Mouse (Mus musculus): ENCODE measurements around the gene Inpp4a. TPM values are rescaled to one million over a fixed set of nuclear protein-coding genes. Genes with fewer than 3 reads are reported as not detected.

Gene Inpp4a
- polyA plus RNA-seq, 1 experiment = 4.9 TPM

DNA sequence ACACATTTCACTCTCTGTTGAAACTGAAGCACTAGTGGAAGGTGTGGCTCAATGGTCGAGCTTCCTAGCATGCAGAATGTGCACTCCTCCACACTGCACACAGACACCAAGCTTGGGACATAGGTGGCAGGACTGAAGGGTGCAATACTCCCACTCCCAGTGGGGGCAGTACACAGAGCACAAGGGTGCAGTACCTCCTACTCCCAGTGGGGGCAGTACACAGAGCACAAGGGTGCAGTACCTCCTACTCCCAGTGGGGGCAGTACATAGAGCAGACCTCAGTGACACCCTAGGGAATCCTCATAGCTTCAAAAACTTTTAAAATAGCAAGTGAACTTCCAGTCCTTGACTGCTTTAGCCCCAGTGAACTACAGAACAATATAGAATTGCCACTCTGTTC lies 119.8 kb downstream of the Inpp4a start:
- peaks cover 44% of the 10 kb centered on the region for H3K36me3 ChIP-seq (ENCODE audit: control insufficient read depth, insufficient read depth)
- TF ChIP-seq E2F4 (IDR thresholded peaks at IDR 0.05; ENCODE audit: insufficient read depth) (no peak), MYOD1 (IDR thresholded peaks at IDR 0.05; ENCODE audit: control insufficient read depth in 1 of 3, insufficient read length in 2 of 3, low read depth in 2 of 3) (no peak), REST (IDR thresholded peaks at IDR 0.05; ENCODE audit: insufficient read depth, insufficient read length) (no peak), MAX (IDR thresholded peaks at IDR 0.05; ENCODE audit: low read depth) (no peak), POLR2AphosphoS2 (IDR thresholded peaks at IDR 0.05; ENCODE audit: insufficient read length, low read depth) (no peak), MYOG (IDR thresholded peaks at IDR 0.05; ENCODE audit: control insufficient read depth in 1 of 3, insufficient read depth in 1 of 3, insufficient read length in 2 of 3, low read depth in 2 of 3) (no peak), CEBPB (IDR thresholded peaks at IDR 0.05; ENCODE audit: insufficient read depth, poor library complexity, severe bottlenecking) (no peak), TCF12 (IDR thresholded peaks at IDR 0.05; ENCODE audit: insufficient read depth, poor library complexity, severe bottlenecking) (no peak), USF1 (IDR thresholded peaks at IDR 0.05; ENCODE audit: low read depth) (no peak), POLR2A (IDR thresholded peaks at IDR 0.05; ENCODE audit: insufficient read length, low read depth) (no peak)

GRCm38 (mm10) chr1:37427144-37427875 lies 127.6 kb downstream of the Inpp4a start:
- H3K4me2 ChIP-seq (ENCODE audit: low read depth) = no peak overlapping the region
- no peak overlapping the region for H3ac ChIP-seq (ENCODE audit: control insufficient read depth, insufficient read length)
- H3K79me2 ChIP-seq (ENCODE audit: control insufficient read depth, insufficient read depth) = peaks cover 53% of the 10 kb centered on the region
- H3K4me3 ChIP-seq = no peak overlapping the region
- peaks cover 18% of the 10 kb centered on the region for H3K36me3 ChIP-seq (ENCODE audit: control insufficient read depth, insufficient read depth)
- TF ChIP-seq SRF (IDR thresholded peaks at IDR 0.05; ENCODE audit: control insufficient read depth, insufficient read length, low read depth) (no peak), CEBPB (IDR thresholded peaks at IDR 0.05; ENCODE audit: insufficient read depth, poor library complexity, severe bottlenecking) (no peak), MAX (IDR thresholded peaks at IDR 0.05; ENCODE audit: low read depth) (no peak), POLR2AphosphoS2 (IDR thresholded peaks at IDR 0.05; ENCODE audit: insufficient read length, low read depth) (no peak), MYOD1 (IDR thresholded peaks at IDR 0.05; ENCODE audit: control insufficient read depth in 1 of 3, insufficient read length in 2 of 3, low read depth in 2 of 3) (no peak), POLR2A (IDR thresholded peaks at IDR 0.05; ENCODE audit: insufficient read length, low read depth) (no peak), USF1 (IDR thresholded peaks at IDR 0.05; ENCODE audit: low read depth) (no peak), TCF3 (IDR thresholded peaks at IDR 0.05; ENCODE audit: insufficient read length, low read depth) (no peak), E2F4 (IDR thresholded peaks at IDR 0.05; ENCODE audit: insufficient read depth) (no peak), REST (IDR thresholded peaks at IDR 0.05; ENCODE audit: insufficient read depth, insufficient read length) (no peak), TCF12 (IDR thresholded peaks at IDR 0.05; ENCODE audit: insufficient read depth, poor library complexity, severe bottlenecking) (no peak), MYOG (IDR thresholded peaks at IDR 0.05; ENCODE audit: control insufficient read depth in 1 of 3, insufficient read depth in 1 of 3, insufficient read length in 2 of 3, low read depth in 2 of 3) (no peak)
- H3K27me3 ChIP-seq (ENCODE audit: control insufficient read depth, insufficient read depth, insufficient read length) = no peaks in the 10 kb centered on the region

More for the DNA sequence above, 119.8 kb downstream of the Inpp4a start:
- H3K27me3 ChIP-seq (ENCODE audit: control insufficient read depth, insufficient read depth, insufficient read length) = no peaks in the 10 kb centered on the region
- H3K4me3 ChIP-seq = no peak overlapping the region
- H3ac ChIP-seq (ENCODE audit: control insufficient read depth, insufficient read length) = no peak overlapping the region
- H3K79me2 ChIP-seq (ENCODE audit: control insufficient read depth, insufficient read depth) = peaks cover 13% of the 10 kb centered on the region
- H3K4me2 ChIP-seq (ENCODE audit: low read depth) = no peak overlapping the region

GRCm38 (mm10) chr1:37428911-37429310 lies 129.2 kb downstream of the Inpp4a start:
- TF ChIP-seq TCF3 (IDR thresholded peaks at IDR 0.05; ENCODE audit: insufficient read length, low read depth) (no peak), POLR2AphosphoS2 (IDR thresholded peaks at IDR 0.05; ENCODE audit: insufficient read length, low read depth) (no peak), MYOD1 (IDR thresholded peaks at IDR 0.05; ENCODE audit: control insufficient read depth in 1 of 3, insufficient read length in 2 of 3, low read depth in 2 of 3) (no peak), CEBPB (IDR thresholded peaks at IDR 0.05; ENCODE audit: insufficient read depth, poor library complexity, severe bottlenecking) (no peak), TCF12 (IDR thresholded peaks at IDR 0.05; ENCODE audit: insufficient read depth, poor library complexity, severe bottlenecking) (no peak), MYOG (IDR thresholded peaks at IDR 0.05; ENCODE audit: control insufficient read depth in 1 of 3, insufficient read depth in 1 of 3, insufficient read length in 2 of 3, low read depth in 2 of 3) (no peak), E2F4 (IDR thresholded peaks at IDR 0.05; ENCODE audit: insufficient read depth) (no peak), POLR2A (IDR thresholded peaks at IDR 0.05; ENCODE audit: insufficient read length, low read depth) (no peak), MAX (IDR thresholded peaks at IDR 0.05; ENCODE audit: low read depth) (no peak), REST (IDR thresholded peaks at IDR 0.05; ENCODE audit: insufficient read depth, insufficient read length) (no peak), USF1 (IDR thresholded peaks at IDR 0.05; ENCODE audit: low read depth) (no peak), SRF (IDR thresholded peaks at IDR 0.05; ENCODE audit: control insufficient read depth, insufficient read length, low read depth) (no peak)
- Histone ChIP-seq H3K4me2 (ENCODE audit: low read depth) (peak overlapping the region; percentile 86), H3K4me3 (peak overlapping the region; percentile 84), H3ac (ENCODE audit: control insufficient read depth, insufficient read length) (peak overlapping the region; percentile 70), H3K79me2 (ENCODE audit: control insufficient read depth, insufficient read depth) (peaks cover 50% of the 10 kb centered on the region), H3K36me3 (ENCODE audit: control insufficient read depth, insufficient read depth) (peaks cover 19% of the 10 kb centered on the region), H3K27me3 (ENCODE audit: control insufficient read depth, insufficient read depth, insufficient read length) (no peaks in the 10 kb centered on the region)

GRCm38 (mm10) chr1:37429366-37430296 lies 130.0 kb downstream of the Inpp4a start, which contains the start of the genes Coa5 and Unc50:
Gene Coa5, minus strand, starts transcription at chr1:37430103.
Gene Unc50, plus strand, starts transcription at chr1:37430139.
- TF ChIP-seq SRF (IDR thresholded peaks at IDR 0.05; ENCODE audit: control insufficient read depth, insufficient read length, low read depth) = peak; percentile 78
- TF ChIP-seq POLR2A (IDR thresholded peaks at IDR 0.05; ENCODE audit: insufficient read length, low read depth) = peak; percentile 82
- peak in 1 of 3 experiments; percentile 21 for TF ChIP-seq MYOG (IDR thresholded peaks at IDR 0.05; ENCODE audit: control insufficient read depth in 1 of 3, insufficient read depth in 1 of 3, insufficient read length in 2 of 3, low read depth in 2 of 3)
- no peak for TF ChIP-seq E2F4 (IDR thresholded peaks at IDR 0.05; ENCODE audit: insufficient read depth)
- no peaks in the 10 kb centered on the region for H3K27me3 ChIP-seq (ENCODE audit: control insufficient read depth, insufficient read depth, insufficient read length)
- H3K4me2 ChIP-seq (ENCODE audit: low read depth) = peak within 1 kb of the TSS; percentile 94
- peak within 1 kb of the TSS; percentile 84 for H3K4me3 ChIP-seq
- peaks cover 45% of the 10 kb centered on the region for H3K79me2 ChIP-seq (ENCODE audit: control insufficient read depth, insufficient read depth)
- H3K36me3 ChIP-seq (ENCODE audit: control insufficient read depth, insufficient read depth) = peaks cover 12% of the 10 kb centered on the region
- peak within 1 kb of the TSS; percentile 70 for H3ac ChIP-seq (ENCODE audit: control insufficient read depth, insufficient read length)

Data from myocyte (in vitro differentiated cells).